Mouse (Mus musculus) lung, postnatal 36 days (tissue): ENCODE measurements at regions not wholly inside any gene's neighbourhood (a gene's known extent, or its start where the extent isn't known, plus 50 kb on each side); places are given as distances from the start of the nearest gene placed in this dataset.
A peak's percentile ranks its signal among the peaks of the same experiment; 100 is the strongest.
"Not testable (repeated sequence)": the region's sequence is repeated elsewhere in the genome, so short reads cannot be mapped to it uniquely, and the experiment has no call there.

ENCODE experiments used
- DNase-seq: peaks from one replicate; pipeline ENCODE4 v3.0.0; 2022; ENCODE audit warnings: mixed read lengths

DNA sequence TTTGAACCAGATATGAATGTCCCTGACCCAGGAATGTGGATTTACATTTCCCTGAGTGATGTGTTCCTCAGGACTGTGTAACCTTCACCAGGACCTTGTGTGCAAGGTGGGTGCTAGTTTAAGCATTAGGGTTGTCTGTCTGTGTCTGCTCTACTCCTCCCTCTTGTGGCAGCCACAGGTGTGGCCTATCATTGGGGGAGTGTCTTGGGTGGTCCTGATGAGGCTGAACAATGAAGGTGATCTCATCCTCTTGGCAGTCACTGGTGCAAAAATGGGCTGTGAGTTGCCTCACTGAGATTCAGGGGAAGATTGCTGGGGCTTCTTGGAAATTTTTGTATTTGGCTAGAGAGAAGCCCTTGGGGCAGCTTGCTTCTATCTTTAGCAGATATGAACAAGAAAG lies 179.4 kb upstream of the Ube2e1 start:
- peak; percentile 8 for DNase-seq

DNA sequence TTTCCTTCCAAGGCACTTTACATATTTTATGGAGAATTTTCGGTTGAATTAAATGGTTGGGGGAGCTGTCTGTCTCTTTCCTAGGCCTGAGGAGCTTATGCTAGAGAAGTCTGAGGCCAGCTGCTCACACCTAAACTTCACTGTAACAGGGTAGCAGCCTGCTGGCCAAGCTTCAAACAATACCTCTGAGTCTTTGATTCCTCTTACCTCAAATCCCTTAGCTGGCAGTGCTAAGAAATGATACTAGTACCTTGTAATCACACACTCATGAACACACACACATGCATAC lies 176.6 kb upstream of the Ube2e1 start:
- DNase-seq, result no peak

DNA sequence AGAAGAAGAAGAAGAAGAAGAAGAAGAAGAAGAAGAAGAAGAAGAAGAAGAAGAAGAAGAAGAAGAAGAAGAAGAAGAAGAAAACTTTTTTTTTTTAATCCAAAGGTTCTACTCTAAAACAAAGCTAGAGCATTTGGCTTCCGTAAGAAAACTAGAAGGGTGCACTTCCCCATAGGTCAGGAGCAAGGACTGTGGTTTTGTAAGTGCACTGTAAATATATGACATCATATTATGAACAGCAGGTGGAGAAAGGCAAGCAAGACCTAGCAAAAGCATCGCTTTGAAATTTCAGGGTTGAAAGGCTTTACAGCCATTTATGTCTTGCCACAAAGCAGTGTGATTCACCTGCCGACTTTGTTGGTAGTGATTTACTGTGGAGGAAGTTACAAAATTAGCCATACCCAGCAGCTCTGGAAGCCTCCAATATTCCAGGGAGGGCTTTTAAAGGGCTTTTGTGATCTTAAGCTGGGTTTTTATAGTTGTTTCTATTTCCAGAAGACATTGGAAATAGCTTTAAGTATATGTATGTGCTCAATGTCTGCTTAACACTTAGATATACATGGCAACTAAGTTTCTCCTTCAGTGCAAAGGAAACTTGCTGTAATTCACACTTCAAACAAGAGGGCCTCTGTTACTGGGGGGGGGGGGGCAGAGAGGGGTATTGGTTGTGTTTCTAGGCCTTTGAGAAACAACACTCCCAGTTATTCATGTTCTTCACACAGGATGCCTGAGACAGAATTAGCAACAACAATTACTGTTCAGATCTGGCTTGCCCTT lies 176.1 kb upstream of the Ube2e1 start:
- DNase-seq, result peak; percentile 15

DNA sequence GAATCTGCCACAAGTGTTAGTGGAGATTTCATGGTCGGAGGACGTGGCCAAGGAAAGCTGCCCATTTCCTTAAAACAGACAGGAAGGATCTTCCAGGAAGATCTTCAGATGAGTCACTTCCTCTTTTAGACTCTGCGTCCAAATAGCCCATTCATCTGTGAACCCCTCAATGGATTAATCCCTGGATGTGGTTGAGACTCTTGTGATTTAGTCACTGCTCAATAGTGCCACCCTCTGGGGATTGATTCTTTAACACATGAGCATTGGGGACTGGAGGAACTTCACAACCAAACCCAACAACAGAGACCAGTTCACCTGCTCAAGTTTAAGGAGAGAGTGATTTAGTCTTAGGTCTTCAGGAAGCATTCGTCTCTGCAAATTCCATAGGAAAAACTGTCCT lies 174.5 kb upstream of the Ube2e1 start:
- DNase-seq, result peak; percentile 71

DNA sequence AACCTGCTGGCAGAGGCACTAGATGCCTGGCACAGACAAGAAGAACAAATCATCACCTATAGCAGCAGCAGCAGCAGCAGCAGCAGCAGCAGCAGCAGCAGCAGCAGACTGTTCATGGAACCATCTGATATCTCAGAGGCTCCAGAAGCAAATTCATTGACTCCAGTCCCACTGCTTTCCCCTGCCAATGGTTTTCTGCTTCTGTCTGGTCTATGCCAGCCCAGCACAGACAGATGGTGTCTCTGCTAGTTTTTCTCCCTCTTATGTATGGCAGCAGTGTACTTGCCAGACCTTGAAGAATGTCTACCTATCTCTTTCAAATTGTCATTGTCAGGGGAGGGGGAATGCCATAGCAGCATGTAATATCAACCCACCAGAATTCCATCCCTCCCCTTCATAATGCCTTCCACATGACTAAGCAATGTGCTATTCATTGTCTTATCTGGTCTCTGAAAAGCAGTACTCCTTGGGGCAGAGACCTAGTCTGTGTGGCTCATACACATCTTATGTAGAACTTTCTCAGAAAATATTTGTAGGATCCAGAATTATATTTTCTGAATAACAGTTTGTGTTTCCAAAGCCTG lies 168.7 kb upstream of the Ube2e1 start:
- DNase-seq, result no peak

DNA sequence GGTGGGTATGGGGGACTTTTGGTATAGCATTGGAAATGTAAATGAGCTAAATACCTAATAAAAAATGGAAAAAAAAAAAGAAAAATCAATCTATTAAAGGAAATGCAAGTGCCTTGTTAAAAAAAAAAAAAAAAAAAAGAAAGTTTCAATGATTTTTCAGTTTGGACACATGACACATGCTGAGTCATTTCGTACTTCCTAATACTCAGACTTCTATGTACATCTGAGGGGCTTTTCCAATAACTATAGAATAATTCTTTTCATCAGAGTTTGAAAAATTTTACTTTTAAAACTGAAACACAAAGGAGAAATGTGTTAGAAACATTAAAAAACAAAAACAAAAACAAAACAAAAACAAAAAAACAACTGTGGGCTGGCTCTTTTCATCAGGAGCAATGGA lies 162.4 kb upstream of the Ube2e1 start:
- no peak for DNase-seq

DNA sequence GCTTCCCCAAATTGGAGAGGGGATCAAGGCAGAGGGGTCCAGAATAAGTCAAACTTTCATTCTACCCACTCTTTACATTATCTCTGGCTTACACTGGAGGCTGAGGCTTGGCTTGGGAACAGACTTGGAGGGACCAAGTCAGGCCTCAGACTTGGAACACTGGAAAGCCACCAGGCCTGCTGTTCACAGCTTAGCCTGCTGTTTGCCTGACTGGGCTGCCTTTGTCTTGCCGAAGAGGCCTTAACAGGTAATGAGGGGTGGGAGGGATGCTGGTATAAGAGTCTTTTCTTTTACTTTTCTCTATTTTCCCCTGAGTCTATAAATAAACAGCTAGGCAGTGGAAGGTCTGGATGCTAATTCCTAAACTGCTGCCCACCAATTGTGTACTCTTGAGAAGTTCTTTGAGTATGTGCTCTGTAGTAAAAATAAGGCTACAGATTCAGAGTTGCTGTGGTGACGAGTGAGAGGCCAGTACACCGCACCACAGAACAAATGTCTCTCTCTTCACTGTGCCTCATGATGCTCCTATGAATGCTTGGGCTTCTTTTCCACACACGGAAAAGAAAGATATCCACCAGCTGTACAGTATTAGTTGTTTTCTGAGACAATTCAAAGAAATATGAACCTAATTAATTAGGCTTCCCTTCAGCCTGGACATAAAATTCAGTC lies 154.6 kb upstream of the Ube2e1 start:
- DNase-seq, result no peak

DNA sequence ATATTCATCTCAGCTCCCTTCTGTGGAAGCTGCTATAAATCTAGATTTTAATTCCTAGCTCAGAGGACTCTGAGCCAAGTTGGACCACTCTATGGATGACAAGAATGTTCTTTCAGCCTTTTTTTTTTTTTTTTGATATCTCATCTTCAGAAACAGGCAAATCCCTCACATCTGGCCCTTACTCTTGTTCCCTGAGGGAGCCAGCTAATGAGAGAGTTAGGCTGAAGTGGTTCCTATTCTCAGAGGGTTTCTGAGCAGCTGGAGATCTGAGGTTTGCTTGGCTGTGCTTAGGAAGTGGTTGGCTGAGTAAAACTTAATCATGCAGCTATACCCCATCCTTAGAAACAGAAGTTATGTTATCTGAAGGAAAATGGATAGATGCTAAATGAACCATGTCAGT lies 153.9 kb upstream of the Ube2e1 start:
- no peak for DNase-seq

DNA sequence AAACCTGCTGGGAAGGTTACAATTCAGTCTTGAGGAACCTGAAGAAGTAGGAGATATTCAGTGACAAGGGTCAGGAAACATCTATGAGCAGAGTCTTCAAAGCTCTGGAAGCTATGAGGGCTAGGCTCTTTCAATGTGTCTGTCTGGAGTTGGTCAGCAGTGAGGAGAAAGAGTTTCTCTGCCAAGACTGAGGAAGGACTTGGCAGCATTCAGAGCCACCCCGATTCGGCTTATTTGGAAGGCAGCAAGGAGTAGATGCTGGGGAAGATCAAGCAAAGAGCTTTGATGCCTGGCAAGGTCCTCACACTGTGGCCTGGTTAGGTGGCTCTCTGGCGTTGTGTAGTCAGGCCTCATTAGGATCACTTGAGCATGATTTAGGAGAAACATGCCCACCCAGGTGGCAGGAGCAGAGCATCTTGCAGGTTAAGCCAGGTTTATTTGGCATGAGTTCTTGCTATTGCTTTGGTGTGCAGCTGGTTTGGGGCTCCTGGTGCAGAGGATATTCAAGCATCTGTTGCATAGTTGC lies 145.2 kb upstream of the Ube2e1 start:
- DNase-seq, result no peak

DNA sequence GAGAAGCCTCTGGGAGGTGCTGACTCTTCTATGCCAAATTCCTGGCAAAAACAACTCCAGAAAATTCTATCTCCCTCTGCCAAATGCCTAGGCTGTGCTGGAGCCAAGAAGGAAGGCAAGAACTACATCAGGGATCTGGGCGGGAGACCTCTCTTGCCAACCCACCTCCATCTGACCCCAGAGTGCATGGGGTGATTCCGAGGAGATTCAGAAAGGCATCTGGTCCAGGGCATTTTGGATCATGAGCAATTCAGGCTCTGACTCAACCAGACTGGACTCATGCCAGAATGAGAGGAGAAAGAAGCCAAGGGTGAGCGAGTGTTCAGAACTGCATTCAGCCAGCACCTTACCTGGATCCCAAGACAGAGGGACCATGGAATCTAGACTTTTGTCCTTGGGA lies 137.0 kb upstream of the Ube2e1 start:
- DNase-seq, result peak; percentile 15

DNA sequence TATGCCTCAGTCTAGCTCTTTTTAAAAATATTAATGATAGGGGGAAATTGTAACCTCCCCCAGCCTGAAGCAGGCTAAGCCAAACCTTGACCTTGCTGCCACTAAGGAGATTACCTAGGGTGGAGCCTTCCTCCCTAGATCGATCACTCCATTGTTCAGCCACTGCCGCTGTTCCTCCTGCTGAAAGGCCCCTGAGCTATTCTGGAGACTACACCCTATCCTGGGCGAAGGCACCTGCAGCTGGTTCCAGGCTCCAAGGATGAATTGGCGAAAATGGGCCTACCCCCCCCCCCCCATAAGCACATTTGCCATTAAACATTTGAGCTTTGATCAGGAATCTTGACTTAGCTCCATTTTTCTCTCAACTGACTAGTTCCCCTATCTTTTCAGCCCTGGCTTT lies 135.2 kb upstream of the Ube2e1 start:
- not testable (repeated sequence) for DNase-seq

DNA sequence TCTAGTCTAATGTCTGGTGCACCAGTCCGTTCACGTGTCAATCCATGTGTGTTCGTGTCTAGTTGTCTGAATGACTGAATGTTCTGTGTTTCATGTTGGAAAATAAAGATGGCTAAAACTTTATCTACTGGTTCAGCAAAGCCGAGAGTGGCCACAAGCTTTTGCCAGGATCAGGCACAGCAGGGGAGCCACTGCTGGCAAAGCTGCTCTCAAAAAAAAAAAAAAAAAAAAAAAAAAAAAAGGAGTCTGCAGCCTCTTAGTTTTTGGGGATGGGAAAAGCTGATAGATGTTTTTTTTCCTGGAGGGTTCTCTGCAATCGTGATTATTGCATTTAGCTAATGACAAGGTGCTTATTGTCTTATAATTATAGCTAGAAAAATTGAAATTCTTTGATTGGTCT lies 132.5 kb upstream of the Ube2e1 start:
- not testable (repeated sequence) for DNase-seq

DNA sequence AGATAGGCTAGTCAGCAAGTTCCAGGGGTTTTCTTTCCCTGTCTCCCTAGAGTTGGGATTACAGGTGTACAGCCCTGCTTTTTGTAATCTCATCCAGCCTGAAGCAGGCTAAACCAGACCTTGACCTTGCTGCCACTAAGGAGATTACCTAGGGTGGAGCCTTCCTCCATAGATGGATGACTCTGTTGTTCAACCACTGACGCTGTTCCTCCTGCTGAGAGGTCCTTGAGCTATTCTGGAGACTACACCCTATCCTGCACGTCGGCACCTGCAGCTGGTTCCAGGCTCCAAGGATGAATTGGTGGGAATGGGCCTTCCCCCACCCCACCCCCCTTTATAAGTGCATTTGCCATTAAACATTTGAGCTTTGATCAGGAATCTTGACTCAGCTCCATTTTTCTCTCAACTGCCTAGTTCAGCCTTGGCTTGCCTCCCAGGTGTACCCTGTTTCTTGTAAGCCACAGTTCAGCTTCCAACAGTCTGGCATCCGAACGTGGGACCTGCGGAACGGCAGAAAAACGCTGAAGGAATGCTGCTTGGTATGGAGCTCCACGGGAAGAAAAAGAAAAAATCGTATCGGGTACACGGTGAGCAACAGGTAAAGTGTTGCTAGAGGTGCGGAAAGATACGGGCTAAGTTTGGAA lies 131.7 kb upstream of the Ube2e1 start:
- DNase-seq, result no peak

DNA sequence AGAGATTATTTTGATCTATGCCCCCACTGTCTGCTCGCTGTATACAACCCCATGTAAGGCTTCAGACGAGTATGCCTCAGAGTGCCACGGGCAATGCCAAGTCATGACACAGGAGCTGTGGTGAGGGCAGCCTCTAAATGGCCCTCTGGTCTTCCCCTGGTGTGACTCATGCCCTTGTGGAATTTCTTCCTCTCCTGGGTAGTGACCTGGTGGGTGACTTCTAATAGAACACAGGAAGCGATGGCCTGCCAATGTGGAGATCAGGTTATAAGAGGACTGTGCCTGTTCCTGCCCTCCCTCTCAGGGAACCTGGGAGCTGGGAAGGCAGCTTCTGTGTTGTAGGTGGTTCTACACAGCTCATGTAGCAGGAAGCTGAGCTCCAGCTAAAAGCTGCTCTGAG lies 130.7 kb upstream of the Ube2e1 start:
- no peak for DNase-seq

DNA sequence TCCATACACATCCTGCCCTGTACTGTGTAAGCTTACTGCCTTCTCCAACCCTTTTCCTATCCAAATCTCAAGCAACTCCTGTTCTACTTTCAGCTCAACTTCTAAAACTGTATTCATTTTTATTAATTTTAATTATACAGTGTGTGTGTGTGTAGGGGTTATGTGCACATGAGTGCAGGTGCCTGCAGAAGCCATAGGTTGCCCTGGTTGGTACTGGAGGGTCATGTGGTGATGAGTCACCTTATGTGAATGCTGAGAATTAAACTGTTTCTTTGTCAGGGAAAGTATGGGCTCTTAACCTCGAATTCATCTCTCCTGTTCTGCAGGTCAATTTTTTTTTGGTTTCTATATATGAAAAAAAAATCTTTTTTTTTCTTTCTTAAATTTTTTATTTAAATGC lies 117.0 kb upstream of the Ube2e1 start:
- no peak for DNase-seq

DNA sequence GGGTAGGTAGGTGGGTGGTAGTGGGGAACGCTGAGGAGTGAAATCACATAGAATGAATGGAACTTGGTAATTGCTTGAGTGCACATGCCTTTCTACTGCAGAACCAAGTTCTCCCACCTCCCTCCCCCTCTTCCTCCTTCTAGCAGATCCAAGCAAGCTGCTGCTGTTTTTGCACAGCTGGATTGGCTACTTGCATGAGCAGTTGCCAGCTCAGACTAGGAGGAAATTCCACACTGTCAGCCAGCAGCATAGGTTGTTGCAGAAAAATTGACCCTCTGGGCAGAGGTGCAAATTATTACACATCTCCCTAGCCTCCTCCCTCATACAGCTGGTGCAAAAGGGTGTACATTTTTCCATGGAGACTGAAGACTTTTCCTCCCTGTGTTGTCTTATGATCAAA lies 112.8 kb upstream of the Ube2e1 start:
- no peak for DNase-seq

DNA sequence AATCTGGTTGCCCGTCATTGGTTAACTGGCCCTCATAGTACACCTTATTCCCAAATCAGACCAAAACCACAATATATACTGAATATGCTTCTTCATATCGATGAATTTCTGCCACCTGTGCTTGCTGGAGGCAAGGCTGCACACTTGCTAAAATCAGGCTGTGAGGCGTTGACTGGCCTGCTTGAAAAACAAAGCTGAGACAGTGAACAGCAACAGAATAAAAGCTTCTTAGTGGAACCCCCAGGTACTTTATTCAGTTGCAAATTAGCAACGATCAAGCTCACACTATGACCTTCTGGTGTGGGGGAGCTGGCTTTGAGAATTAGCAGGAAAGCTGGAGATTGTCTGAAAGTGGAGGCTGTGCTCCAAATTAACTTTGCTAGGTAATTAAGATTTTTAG lies 97.3 kb upstream of the Ube2e1 start:
- not testable (repeated sequence) for DNase-seq

DNA sequence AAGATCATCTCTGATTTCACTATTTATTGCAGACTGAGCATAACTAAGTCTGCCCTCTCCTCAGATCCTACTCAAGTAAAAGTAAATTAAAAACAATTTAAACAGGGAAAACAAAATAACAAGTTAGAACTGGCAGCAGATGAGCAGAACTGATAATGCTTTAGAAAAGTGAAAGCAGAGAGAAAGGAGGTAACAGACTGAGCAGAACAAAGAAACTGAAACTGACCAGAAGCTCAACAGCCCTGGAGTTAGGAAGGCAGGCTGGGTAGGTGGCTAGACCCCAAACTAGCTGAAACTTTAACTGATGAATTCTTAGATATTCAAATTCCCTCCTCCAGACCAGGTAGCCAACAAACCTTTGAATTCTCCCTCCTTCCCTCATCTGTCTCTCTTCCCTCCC lies 94.2 kb upstream of the Ube2e1 start:
- no peak for DNase-seq

DNA sequence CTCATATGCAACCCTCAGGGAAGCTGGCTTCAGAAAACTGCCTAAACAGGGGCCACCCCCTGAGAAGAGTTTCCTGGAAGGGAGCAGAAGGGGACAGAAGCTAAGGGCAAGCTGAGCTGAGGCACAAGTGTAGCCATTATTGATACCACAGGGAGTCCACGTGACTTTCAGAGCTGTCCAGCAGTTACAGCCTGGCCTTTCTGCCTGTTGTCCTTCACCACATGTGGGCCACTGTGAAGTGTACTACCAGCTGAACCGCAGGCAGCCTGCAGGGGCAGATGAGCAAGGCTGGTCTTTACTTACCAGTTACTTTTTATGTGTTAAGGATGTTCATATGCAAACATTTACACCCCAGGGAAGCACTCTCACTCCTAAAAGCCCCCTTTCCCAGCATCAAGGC lies 85.2 kb upstream of the Ube2e1 start:
- DNase-seq, result no peak

DNA sequence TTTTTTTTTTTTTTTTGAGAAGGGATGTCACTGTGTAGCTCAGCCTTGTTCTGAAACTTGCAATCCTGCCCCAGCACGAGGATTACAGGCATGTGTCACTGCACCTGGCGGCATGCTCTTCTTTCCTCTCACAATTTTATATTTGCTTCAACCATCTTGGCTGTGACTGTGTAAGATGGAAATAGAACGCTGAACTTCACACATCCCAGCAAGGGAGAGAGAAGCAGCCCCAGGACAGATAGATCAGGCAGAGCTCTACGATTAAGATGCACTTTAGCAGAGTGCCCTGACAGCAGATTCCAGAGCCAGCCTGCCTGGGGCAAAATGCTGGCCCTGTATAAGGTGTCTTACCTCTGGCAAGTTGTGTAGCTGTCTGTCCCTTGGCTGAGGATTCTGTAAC lies 84.7 kb upstream of the Ube2e1 start:
- DNase-seq, result no peak

DNA sequence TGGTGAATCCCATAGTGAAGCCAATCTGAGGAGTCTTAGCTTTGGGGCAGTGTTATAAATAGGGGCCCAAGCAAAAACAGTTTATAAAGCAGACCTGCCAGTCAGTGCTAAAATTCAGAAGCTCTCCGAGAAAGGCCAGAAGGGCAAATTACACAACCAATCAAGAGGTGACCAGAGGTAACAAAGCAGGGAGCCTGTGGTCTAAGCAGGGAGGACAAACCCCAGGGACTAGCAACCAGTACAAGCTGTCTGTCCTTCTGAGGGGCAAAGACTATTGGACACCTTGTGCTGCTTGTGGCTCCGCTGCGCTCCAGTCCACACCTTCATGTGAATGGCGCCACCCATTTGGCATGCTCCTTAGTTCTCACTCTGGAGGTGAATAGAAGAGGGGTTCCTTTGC lies 67.3 kb upstream of the Ube2e1 start:
- no peak for DNase-seq

DNA sequence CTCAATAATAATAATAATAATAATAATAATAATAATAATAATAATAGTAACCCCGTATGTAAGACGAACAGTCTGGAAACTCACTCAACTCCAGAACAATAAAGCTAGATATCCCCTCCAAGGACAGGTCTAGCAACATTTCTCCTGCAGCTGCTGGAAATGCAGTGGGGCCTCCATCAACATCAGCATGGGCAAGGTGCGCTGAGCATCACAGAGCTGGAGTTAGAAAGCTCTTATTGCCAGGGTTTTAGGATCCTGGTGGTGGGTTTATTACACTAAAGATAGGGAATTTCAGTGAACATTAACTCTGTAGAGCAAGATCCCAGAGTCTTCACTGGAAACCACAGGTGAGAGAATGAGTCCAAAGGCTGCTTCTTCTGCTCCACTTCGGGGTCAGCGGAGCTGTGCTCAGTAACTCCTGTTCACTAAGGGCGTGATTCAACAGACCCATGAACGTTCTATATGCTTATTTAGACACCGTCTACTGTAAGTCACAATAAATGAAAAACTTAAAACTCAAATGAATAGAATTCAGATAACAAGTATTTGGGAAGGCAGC lies 64.6 kb upstream of the Ube2e1 start:
- no peak for DNase-seq

DNA sequence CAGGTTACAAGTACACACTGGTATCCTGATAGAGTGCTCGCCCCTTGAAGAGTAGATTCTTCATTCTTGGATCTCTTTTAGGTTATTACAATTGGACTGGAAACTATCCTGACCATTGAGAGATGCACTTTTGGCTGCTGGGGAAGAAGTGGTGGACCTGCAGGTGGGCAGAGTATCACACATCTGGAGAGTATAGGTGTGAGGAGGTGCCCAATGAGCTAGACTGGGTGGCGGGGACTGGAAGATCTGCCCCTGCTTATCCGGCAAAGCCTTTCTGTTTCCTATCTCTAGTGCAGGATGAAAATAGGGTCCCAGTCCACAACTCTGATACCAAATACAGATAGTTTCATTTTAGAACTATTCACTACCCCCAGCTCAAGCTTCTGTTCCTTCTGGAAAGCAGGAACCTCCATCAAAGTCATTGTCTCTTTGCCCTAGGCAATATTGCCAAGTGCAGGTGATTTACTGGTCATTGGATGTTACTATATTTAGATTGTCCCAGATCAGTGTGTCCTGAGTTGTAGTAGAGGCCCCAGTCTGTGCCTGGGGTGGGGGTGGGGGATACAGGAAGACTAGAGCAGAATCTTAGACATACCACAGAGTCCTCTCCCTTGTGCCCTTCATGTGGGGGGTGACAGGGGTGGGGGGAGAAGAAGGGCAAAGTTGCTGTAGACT lies 62.5 kb upstream of the Ube2e1 start:
- no peak for DNase-seq
